Mouse (Mus musculus) fibroblast of lung, adult 2 months (primary cell): ENCODE measurements around the gene Pcsk4.
"Not testable (repeated sequence)": the region's sequence is repeated elsewhere in the genome, so short reads cannot be mapped to it uniquely, and the experiment has no call there.

Source experiments
- DNase-seq: peaks from one replicate; pipeline ENCODE4 v3.0.0-alpha.2; 2011; ENCODE audit warnings: low read depth

Pcsk4 gene

DNA sequence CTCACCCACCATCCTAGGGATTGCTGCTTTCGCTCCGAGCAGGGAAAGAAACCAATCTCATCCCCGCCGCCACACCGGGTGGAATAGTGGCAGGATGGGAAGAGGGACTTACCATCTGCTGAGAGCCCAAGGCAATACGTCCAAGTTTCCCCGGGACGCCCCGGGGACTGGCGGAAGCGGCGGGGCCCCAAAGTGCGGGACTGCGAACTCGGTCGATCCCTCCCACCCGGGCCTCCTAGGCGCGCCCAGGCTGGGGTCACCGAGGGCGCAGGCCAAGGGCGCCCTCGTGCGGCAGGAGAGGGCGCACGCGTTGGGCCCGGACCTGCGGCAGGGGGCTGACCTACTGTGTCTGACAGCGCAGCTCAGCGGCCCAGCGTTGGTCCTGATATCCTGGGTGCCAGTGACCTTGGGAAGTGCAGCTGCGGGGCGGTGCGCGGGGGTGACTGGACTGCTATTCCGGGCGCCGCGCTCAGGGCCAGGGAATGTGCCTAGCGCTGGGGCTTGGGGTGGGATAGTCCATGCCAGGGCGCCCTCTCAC, 19.0 kb upstream of the Pcsk4 start, which contains the start of gene Adamtsl5:
Gene Adamtsl5 (minus strand): TSS at position 169 of the 538 bp plus-strand sequence.
- peak; percentile 39 for DNase-seq

DNA sequence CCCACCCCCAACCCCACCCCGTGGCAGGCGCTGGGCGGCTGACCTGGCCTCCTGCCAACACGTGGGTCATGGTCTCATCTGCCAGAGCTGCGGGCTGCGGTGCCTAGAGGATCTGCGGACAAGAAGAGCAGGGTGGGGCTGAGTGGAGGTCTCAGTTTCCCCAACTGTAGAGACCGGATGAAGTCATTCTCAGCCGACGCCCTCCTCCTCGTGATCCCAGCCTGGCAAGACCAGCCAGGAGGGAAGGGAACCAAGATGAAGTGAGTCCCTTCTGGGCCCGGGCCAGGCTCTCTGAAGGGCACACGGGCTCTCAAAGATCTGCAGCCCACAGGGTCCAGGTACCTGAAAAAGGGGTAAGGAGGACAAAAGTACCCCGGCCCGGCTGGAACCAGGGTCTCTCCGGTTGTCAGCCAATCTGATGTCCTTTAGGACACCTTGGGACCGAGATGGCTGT, 18.2 kb upstream of the Pcsk4 start:
- DNase-seq: no peak

DNA sequence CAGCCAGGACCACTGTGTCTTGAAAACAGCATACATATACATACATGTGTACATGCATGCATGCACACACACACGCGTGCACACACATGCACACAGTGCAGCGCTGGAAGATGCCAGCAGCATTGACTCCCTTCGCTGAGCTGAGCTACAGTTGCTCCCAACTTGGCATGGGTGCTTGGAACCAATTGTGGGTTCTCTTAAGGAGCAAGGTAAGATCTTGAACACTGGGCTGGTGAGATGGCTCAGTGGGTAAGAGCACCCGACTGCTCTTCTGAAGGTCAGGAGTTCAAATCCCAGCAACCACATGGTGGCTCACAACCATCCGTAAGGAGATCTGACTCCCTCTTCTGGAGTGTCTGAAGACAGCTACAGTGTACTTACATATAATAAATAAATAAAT, 16.6 kb upstream of the Pcsk4 start:
- not testable (repeated sequence) for DNase-seq

DNA sequence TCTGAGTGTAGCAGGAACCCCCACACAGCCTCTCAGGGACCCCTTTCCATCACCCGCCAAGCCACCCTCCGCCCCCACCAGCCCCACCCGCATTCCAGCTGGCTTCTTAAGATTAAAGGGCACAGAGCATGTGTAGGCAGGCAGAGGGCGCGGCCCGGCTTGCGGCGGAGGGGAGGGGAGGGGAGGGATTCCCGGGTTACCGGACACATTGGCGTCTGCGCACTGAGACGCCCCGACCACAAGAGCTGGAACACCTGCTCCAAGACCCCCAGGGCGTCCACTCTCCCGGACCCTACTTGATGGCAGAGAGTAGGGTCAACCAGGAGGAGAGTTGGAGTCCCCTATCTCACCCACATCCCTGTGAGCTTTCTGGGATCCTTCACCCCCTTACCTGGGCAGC, 15.8 kb upstream of the Pcsk4 start:
- no peak for DNase-seq

DNA sequence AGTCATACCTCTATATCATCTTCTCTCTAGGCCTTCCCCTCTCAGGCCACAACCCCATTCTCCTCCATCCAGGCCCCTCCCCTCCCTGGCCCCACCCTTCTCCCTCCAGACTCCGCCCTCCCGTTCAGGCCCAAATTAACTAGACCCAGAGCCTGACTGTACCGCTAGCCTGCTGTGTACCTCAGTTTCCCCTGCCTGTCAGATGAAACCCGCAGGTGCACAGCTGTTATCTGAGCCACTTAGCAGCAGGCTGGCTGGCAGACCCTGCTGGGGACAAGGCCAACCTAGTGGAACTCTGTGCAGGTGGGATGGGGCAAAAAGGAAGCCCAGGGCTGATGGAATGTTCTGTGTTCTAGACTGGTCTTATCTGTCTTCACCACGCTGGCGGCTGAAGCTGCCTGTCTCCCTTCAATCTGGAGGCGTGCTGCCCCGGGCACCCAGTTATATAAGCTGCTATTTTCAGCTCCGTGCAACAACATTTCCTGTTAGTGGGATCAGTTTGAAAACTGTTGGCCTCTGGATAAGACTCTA, 14.9 kb upstream of the Pcsk4 start:
- DNase-seq: no peak

DNA sequence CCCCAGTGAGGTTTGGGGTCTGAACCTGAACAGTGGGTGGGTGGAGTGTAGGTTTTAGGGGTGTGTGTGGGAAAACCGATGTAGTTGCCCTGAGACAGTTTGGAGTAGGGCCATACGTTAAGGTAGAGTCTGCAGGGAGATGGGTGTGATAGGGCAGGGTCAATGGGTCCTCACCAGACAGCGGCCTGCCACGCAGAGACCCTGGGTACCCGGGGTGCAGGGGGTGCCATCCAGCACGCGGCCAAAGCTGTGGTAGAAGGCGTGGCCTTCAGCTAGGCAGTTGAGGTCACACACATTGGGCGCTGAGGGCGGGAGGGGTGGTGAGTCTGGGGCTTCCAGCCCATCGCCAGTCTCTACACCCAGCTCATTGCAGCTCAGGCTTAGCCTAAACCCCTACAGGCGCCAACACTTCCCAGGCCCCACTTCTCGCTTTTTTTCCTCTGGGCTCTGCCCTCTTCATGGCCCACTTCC, 14.2 kb upstream of the Pcsk4 start:
- no peak for DNase-seq

DNA sequence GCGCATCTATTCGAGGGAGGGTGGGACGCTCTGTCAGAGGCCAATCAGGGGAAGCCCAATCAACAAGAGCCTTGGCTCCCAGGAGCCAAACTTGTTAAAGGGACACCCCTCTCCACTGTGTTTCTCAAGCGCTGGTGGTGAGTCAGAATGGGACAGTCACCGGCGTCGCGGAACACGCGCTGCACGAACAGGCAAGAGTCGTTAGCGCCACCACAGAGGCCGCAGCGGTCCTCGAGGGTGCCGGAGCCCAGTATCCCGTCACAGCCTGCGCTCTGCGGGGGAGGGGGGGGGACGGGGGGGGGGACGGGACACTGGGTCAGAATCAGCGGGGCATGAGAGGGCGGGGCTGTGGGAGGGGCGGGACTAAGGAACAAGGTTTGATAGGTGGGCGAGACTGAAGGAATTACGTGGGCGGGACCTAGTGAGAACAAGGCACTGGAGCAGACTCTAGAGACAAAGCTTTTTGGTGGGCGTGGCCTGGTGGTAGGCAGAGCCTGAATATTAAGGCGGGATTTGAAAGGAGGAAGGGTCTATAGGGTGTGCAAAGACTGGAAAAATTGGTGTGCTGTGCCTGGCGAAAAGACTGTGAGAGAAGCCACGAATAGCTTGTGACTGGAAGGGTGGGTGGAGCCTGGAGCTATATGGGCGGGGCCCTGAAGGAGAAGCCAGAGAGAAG, 13.6 kb upstream of the Pcsk4 start:
- DNase-seq: no peak

DNA sequence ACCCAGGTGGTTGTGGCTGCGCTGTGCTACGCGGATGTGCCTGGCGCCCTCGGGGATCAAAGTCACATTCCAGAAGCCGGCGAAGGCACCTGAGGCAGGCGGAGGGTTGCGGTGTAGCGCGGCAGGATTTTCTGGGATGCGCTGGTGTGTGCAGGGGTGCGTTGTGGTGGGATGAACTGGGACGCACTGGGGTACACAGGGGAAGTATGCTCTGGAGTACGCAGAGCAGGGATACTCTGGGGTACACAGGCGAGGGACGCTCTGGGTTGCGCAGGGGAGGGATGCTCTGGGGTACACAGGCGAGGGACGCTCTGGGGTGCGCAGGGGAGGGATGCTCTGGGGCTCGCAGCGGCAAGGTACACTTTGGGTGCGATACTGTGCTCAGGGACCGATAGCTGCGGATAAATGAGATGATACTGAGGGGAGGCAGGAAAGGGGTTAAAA, 13.0 kb upstream of the Pcsk4 start:
- DNase-seq: no peak

DNA sequence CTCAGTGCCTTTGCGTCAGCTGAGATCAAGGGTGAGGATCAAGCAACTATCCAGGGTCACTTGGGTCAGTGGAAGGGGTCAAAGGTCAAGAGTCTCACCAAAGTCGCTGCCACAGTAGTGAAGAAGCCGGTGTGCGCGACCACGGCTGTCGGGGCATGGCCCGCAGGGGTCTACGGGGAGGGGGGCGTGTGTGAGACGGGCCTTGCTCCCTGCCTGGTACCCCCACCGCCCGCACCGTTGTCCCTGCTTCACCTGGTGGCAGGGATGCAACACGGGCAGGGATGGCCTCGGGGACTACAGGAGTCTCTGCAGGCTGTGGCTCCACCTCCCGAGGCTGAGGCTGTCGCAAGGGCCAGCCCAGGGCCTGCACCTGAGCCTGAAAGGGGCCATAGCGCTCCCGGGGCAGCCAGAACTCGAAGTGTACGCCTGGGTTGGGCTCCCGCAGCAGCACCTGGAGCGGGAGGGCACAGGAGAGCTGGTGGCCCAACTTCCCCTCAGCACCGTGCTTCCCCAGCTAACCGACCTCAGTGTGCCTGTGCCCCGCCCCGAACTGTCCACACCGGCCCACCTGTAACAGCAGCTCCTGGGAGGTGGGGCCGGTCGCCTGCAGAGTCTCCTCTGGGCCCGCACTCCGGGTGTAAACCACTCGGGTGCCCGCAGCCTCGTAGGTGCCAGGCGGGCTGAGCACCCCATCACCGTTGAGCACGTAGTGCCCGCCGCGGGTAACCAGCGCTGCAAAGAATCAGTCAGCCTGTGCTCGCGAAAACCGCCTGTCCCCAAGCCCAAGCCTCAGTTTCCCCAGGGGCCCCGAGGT, 12.4 kb upstream of the Pcsk4 start:
- DNase-seq: no peak

DNA sequence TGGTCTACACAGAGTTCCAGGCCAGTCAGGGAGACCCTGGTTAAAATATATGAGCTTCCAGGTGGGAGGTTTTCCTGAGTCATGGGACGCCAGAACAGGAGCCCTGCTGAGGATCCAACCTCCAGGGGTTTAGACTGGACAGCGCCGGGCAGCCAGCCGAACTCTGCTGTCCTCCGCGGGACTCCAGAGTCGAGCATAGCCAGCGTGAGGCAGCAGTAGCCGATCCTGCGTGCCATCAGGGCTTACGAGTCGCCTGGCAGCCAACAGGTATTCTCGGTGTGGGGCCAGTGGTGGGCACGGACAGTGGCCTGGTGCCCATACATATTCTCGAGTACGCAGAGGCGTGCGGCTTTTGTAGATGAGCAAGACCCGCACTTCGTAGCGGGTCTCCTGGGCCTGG, 11.7 kb upstream of the Pcsk4 start:
- no peak for DNase-seq

DNA sequence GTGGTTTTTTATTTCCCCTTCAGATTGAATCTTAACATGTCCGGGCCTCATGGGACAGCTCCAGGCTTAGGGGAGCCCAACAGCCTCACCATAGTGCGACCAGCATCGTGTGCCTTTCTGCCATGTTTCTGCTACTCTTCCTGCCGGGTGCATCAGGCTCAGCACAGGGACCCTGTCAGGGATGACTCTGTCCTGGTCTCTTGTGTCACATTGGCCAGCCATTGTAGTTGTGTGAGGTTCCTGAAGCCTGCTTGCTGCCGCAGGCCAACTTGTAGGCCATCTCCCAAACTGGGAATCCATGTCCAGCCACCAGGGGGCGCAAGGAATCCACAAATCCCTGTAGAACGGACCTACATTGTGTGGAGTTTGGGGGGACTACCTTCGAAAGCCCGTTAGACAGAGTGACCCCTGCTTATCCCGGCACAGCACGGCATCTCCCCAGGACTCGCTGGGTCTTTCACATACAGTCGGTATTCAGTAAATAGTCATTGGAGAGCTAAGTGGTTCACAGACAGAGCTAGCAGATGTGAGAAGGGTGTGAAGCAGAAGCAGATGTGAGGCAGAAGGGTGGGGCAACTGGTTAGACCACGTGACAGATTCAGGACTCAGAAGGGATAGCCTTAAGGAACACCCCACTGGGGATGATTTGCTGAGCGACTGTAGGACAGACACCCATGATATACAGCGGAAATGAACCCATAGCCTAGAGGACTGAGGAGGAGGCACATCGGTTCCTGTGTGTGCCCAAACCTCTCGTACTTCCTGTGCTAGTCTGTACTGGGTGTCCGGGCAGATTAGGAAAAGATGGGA, 10.8 kb upstream of the Pcsk4 start:
- DNase-seq: peak; percentile 62

DNA sequence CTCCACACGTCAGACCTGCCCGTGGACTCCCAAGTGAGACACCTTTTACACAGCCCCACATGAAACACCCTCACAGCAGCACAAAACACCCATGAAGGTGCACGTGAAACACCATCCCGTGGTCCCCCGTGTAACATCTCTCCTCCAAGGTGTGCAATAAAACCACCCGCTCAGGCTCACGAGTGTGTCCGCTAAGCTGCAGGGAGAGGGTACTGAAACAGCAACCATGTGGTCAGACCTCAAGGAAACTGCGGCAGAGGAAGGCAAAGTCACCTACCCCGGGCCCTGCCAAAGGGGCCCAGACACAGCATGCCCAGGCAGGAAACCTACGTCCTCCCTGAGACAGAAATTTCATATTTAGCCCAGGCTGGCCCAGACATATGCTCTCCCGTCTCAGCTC, 7.0 kb upstream of the Pcsk4 start:
- no peak for DNase-seq

DNA sequence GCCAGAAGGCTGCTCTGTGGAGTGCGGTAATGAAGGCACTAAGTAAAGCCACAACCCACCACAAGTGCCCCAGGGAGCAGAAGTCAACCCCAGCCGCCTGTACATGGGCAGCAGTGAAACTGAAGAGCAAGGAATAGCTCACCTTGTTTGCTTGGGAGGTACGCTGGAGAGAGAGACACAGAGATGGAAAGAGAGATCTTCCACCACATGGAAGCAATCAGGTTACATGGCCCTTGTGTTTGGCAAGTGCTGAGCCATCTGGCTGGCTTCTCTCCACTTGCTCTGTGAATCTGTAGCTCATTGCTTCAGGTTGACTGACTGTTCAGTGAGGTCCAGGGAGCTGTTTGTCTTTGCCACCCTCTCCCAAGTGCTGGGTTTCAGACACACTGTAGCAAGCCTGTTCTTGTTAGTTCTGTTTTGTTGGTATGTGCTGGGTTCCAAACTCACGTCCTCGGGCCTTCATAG, 3.3 kb upstream of the Pcsk4 start:
- no peak for DNase-seq

DNA sequence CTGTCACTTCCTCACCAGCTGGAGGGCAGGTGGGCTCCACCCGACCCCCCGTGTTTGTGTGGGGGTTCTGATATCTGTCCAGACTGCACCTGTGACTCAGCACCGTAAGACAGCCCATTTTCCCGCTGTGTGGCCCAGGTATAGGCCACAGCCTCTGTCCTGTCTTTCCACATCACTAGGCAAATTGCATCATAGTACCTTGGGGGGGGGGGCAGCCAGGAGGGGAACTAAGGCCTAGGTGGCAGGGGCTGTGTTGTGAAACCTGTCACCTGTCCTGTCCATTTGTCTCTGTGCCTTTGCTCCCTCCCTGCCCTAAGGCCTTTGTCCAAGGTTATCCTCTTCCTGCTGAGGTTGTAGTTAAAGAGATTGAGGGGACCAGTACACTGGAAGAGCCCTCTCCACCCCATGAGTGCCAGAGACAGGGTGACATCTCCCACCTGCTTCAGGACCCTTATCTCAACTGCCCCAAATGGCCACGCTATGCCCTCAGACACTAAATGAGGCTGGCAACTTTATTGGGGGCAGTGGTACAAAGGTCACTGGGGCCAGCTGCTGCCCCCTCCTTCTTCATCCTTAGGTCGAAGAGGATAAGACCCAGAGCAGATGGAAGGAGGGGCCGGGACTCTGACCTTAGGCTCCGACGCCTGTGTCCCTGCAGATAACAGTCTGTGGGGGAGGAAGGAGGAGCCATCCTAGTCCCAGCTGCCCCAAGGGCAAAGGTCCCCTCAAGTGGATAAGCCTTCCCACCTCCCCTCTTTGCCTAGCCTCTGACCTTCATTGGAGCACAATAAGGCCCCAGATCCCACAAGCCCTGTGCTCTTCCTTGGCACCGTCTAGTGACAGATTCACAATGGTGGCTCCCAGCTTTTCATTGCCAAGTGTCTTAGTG, 2.6 kb upstream of the Pcsk4 start:
- DNase-seq: no peak

DNA sequence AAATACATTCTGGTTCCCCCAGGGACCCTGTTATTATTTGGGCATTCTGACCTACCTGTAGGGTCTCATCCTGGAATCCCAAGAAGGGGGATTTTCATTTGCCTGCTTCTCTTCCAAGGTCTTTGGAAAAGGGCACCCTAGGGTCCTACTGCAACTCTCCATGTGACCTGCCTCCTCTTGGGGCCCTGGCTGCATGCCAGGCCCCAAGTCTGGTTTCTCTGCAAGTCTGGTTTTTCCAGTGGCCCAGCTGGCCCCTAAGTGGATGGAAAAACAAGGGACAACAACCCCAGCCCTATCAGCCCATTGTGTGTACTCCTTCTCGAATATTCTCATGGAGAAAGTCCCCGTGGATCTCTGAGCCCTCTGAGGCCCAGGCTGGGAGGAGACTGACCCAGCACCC, 1.6 kb upstream of the Pcsk4 start:
- no peak for DNase-seq

DNA sequence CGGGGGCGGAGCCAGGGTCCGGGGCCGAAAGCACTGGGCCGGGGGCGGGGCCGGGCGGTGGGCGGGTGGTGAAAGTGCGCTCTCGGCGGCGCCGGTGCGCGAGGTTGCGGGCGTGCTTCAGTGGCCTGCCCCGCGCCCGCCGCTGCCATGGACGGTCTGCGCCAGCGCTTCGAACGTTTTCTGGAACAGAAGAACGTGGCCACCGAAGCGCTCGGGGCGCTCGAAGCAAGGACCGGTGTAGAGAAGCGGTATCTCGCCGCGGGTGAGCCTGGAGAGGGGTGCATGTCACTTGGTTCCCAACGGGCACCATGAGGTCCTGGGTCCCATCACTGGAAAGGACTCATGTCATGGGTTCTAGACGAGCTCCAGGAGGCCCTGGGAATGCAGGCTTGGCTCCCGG, 786 bp upstream of the Pcsk4 start:
- no peak for DNase-seq

DNA sequence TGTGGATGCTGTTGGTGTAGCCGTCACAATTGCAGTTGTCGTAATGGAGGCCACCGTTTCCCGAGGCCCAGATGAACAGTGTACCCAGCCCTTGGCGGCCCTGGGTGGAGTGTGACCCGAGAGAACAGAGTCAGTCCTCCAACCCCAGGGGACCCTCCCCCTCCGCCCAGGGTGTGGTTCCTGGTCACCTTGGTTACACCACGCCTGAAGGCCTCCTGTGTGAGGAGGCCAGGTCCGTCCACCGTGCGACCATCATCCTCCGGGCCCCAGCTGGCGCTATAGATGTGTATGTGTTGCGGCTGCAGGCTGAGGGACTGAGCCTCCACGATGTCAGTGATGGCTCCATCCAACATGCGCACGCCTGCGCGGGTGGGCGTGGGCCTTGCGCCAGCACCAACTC, 4.3 kb downstream of the Pcsk4 start:
- DNase-seq: no peak

DNA sequence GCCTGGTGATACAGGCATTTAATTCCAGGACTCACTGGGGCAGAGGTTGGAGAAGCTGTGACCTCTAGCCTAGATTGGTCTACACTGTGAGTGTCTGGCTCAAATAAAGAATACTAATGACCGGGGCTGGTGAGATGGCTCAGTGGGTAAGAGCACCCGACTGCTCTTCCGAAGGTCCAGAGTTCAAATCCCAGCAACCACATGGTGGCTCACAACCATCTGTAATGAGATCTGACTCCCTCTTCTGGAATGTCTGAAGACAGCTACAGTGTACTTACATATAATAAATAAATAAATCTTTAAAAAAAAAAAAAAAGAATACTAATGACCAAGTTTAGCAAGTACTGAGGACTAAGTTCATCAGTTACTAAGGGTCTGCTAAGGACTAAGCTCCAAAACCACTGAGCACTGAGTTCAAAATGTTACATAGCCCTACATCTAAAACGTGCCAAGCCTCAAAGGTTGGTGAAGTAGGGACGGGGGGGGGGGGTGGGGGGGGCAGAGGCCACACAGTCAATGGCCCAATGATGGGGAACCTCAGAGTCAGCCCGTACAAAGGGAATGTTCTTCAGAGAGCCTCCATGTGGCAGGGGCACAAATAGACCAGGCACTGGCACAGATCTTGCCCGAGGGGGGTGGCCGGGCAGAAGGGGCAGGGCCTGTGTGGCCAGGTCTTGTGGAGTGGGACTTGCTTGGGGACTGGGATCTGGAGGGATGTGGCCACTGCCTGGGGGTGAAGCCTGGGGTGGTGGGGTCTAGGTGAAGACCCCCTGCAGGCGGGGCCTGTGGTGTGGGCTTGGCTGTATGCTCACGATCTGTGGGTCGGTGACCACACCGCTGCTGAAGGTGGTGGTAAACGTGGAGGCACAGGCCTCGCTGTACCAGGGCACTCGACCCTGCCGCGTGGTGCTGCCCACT, 4.9 kb downstream of the Pcsk4 start:
- DNase-seq: no peak

DNA sequence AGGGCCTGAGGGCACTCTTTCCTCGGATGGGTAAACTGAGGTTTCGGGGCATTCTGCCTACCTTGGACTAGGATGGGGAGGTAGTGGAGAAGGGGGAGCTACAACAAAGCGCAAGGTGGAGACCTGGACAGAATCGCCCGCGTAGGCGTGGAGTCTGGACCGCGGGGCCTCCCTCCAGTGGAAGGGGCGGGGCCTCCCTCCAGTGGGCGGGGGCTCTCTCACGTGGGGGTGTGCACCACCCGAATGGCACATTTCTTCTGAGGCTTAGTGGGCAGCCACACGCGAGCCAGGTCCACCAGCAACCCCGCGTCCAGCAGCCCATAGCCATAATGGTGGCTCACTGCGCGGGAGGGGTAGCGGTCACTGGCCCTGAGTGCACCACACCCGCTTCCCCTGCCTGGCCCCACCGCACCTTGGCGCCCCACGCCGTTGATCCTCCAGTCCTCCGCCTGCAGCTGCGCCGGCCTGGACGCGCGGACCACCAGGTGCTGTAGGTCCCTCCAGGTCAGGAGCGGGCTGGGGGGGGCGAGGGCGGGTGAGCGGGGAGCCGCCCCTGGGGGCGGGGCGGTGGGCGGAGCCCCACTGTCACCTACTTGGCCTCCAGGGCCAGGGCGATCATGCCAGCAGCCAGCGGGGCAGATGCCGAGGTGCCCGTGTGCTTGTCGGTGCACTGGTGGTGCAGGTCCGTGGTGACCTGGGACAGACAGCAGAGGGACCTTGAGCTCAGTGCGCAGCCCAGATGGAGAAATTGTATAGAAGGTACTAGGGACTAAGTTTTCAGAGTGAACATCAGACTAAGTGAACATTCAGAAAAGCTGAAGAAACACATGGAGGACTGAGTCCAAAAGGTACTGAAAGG, 5.8 kb downstream of the Pcsk4 start:
- DNase-seq: no peak
